Mouse (Mus musculus) thymus, postnatal 0 days (tissue): ENCODE measurements around the gene Dusp27. TPM values are rescaled to one million over a fixed set of nuclear protein-coding genes. Genes with fewer than 3 reads are reported as not detected.
A peak's percentile ranks its signal among the peaks of the same experiment; 100 is the strongest.

Source experiments
- DNase-seq: peaks from one replicate; pipeline ENCODE4 v3.0.0-alpha.2; 2015; ENCODE audit warnings: low spot score
- polyA plus RNA-seq: library from polyadenylated mRNA; unstranded; fragments of >200 nt; fragmentation: Nextera tagmentation; extraction: Ambion mirVana; gene quantifications from 2 replicates; pipeline ENCODE4 v1.2.1, GENCODE M21; 2015

Gene Dusp27
- polyA plus RNA-seq, 1 experiment from 2014 or later = 0.14 TPM

GRCm38 (mm10) chr1:166104858-166105257, 22.9 kb downstream of the Dusp27 start:
- DNase-seq = no peak

- DNase-seq = peak; percentile 69
Observed at GRCm38 (mm10) chr1:166102920-166103608, 24.7 kb downstream of the Dusp27 start.

GRCm38 (mm10) chr1:166098120-166098519, 29.6 kb downstream of the Dusp27 start:
- DNase-seq = no peak

GRCm38 (mm10) chr1:166094462-166094861, 33.3 kb downstream of the Dusp27 start:
- no peak for DNase-seq

GRCm38 (mm10) chr1:166090306-166090705, 37.4 kb downstream of the Dusp27 start:
- DNase-seq = no peak

GRCm38 (mm10) chr1:166089739-166090138, 38.0 kb downstream of the Dusp27 start:
- no peak for DNase-seq

GRCm38 (mm10) chr1:166089337-166089736, 38.4 kb downstream of the Dusp27 start:
- DNase-seq = no peak

- DNase-seq = no peak
Observed at GRCm38 (mm10) chr1:166088446-166089170, 39.1 kb downstream of the Dusp27 start.

GRCm38 (mm10) chr1:166077052-166077735, 50.5 kb downstream of the Dusp27 start:
- no peak for DNase-seq

- no peak for DNase-seq
Observed at GRCm38 (mm10) chr1:166067856-166068440, 59.8 kb downstream of the Dusp27 start.

GRCm38 (mm10) chr1:166063870-166064269, 63.9 kb downstream of the Dusp27 start:
- no peak for DNase-seq

- DNase-seq = no peak
Observed at GRCm38 (mm10) chr1:166061532-166061931, 66.2 kb downstream of the Dusp27 start.

GRCm38 (mm10) chr1:166060406-166060805, 67.3 kb downstream of the Dusp27 start:
- no peak for DNase-seq

- no peak for DNase-seq
Observed at GRCm38 (mm10) chr1:166056098-166056756, 71.5 kb downstream of the Dusp27 start.

- peak; percentile 43 for DNase-seq
Observed at GRCm38 (mm10) chr1:166053285-166053955, 74.3 kb downstream of the Dusp27 start.

- peak; percentile 38 for DNase-seq
Observed at GRCm38 (mm10) chr1:166049046-166049827, 78.5 kb downstream of the Dusp27 start.

- peak; percentile 54 for DNase-seq
Observed at GRCm38 (mm10) chr1:166048230-166048911, 79.4 kb downstream of the Dusp27 start.
